Mouse (Mus musculus) heart, postnatal 0 days (tissue): ENCODE measurements at regions not wholly inside any gene's neighbourhood (a gene's known extent, or its start where the extent isn't known, plus 50 kb on each side); places are given as distances from the start of the nearest gene placed in this dataset.
A peak's percentile ranks its signal among the peaks of the same experiment; 100 is the strongest.

ENCODE experiments used
- ATAC-seq: fragments of 200-750 bp; cut with Nextera tagmentation; 2 replicates; pipeline ENCODE4 v1.8.0; 2017; ENCODE audit warnings: low read depth, moderate number of reproducible peaks, moderate library complexity; ENCODE audit not compliant: insufficient read depth
- DNase-seq: peaks from one replicate; pipeline ENCODE4 v3.0.0-alpha.2; 2016; ENCODE audit warnings: low spot score
- H3K27ac ChIP-seq: fragments of 300-500 bp; sonication (generic); 2 replicates; pipeline ENCODE4 v1.5.1; 2014; ENCODE audit warnings: low read depth, mild to moderate bottlenecking
- H3K27me3 ChIP-seq: fragments of 300-500 bp; sonication (generic); 2 replicates; pipeline ENCODE4 v1.6.1; 2014; ENCODE audit warnings: low read length, mixed read lengths; ENCODE audit not compliant: control insufficient read depth, insufficient read depth
- H3K36me3 ChIP-seq: fragments of 300-500 bp; sonication (generic); replicated peaks from 2 replicates; pipeline ENCODE4 v1.6.1; 2014; ENCODE audit warnings: low read length, mixed read lengths; ENCODE audit not compliant: control insufficient read depth, insufficient read depth
- H3K4me1 ChIP-seq: fragments of 300-500 bp; sonication (generic); 2 replicates; pipeline ENCODE4 v1.6.1; 2014; ENCODE audit warnings: antibody characterized with exemption; ENCODE audit not compliant: control insufficient read depth, insufficient read depth
- H3K4me2 ChIP-seq: fragments of 300-500 bp; sonication (generic); 2 replicates; pipeline ENCODE4 v1.6.1; 2014; ENCODE audit warnings: low read depth, mild to moderate bottlenecking, low read length, moderate library complexity
- H3K4me3 ChIP-seq: fragments of 300-500 bp; sonication (generic); 2 replicates; pipeline ENCODE4 v1.5.1; 2014; ENCODE audit warnings: low read depth, low read length
- H3K9ac ChIP-seq: fragments of 300-500 bp; sonication (generic); replicated peaks from 2 replicates; pipeline ENCODE4 v1.6.1; 2014; ENCODE audit warnings: low read depth, low read length, mixed read lengths
- H3K9me3 ChIP-seq: fragments of 300-500 bp; sonication (generic); replicated peaks from 2 replicates; pipeline ENCODE4 v1.6.1; 2016; ENCODE audit warnings: low read length; ENCODE audit not compliant: control insufficient read depth
- CTCF ChIP-seq: IDR thresholded peaks from 2 replicates; pipeline ENCODE4 v1.5.1; 2016; ENCODE audit warnings: antibody characterized with exemption, control low read depth, low read depth
- EP300 ChIP-seq: IDR thresholded peaks from 2 replicates; pipeline ENCODE4 v1.6.1; 2016; ENCODE audit warnings: antibody characterized with exemption, low read depth
- WGBS: fragments of 180-500 bp; shearing (Covaris S2); extraction: QIAGEN DNeasy Blood & Tissue Kit; methylation state at CpG from one replicate; pipeline ENCODE4 v1.1.7; 2014; 5-methylcytosine and 5-hydroxymethylcytosine counted together

- Histone ChIP-seq H3K4me3 (no peak overlapping the region), H3K4me1 (no peaks in the 10 kb centered on the region), H3K27me3 (no peaks in the 10 kb centered on the region), H3K9ac (no peak overlapping the region), H3K27ac (no peak overlapping the region), H3K9me3 (no peaks in the 10 kb centered on the region), H3K4me2 (no peak overlapping the region), H3K36me3 (no peaks in the 10 kb centered on the region)
- 3% methylated on average over 4 of the region's 4 CpGs for WGBS
- ATAC-seq (no peak), DNase-seq (peak; percentile 36)
- TF ChIP-seq EP300 (no peak), CTCF (no peak)
Measured at GRCm38 (mm10) chr7:118001121-118001520, 114.9 kb downstream of the Rps15a start.

GRCm38 (mm10) chr7:117982177-117982576 is 133.8 kb downstream of the Rps15a start:
- Histone ChIP-seq H3K4me1 (no peaks in the 10 kb centered on the region), H3K27ac (no peak overlapping the region), H3K4me2 (no peak overlapping the region), H3K27me3 (no peaks in the 10 kb centered on the region), H3K9me3 (no peaks in the 10 kb centered on the region), H3K9ac (no peak overlapping the region), H3K4me3 (no peak overlapping the region), H3K36me3 (no peaks in the 10 kb centered on the region)
- DNase-seq (no peak), ATAC-seq (no peak)
- no peak for TF ChIP-seq CTCF
- TF ChIP-seq EP300: no peak
- 56% methylated on average over 4 of the region's 4 CpGs for WGBS

GRCm38 (mm10) chr7:117971176-117971575 is 144.8 kb downstream of the Rps15a start:
- Histone ChIP-seq H3K4me2 (no peak overlapping the region), H3K9ac (no peak overlapping the region), H3K27me3 (no peaks in the 10 kb centered on the region), H3K36me3 (no peaks in the 10 kb centered on the region), H3K4me3 (no peak overlapping the region), H3K9me3 (no peaks in the 10 kb centered on the region), H3K4me1 (no peaks in the 10 kb centered on the region), H3K27ac (no peak overlapping the region)
- TF ChIP-seq EP300 (no peak), CTCF (no peak)
- no peak for DNase-seq
- WGBS: 10% methylated on average over 1 of the region's 1 CpGs
- ATAC-seq: no peak

GRCm38 (mm10) chr7:117943435-117943834 is 172.6 kb downstream of the Rps15a start:
- ATAC-seq (no peak), DNase-seq (no peak)
- no peaks in the 10 kb centered on the region for H3K9me3 ChIP-seq
- WGBS: 77% methylated on average over 3 of the region's 3 CpGs
- no peaks in the 10 kb centered on the region for H3K36me3 ChIP-seq
- no peak overlapping the region for H3K27ac ChIP-seq
- H3K4me3 ChIP-seq: no peak overlapping the region
- no peaks in the 10 kb centered on the region for H3K4me1 ChIP-seq
- no peak for TF ChIP-seq CTCF
- TF ChIP-seq EP300: no peak
- H3K9ac ChIP-seq: no peak overlapping the region
- no peak overlapping the region for H3K4me2 ChIP-seq
- no peaks in the 10 kb centered on the region for H3K27me3 ChIP-seq

GRCm38 (mm10) chr7:117939618-117940017 is 176.4 kb downstream of the Rps15a start:
- H3K9ac ChIP-seq: no peak overlapping the region
- no peaks in the 10 kb centered on the region for H3K27me3 ChIP-seq
- TF ChIP-seq EP300 (no peak), CTCF (no peak)
- H3K4me3 ChIP-seq: no peak overlapping the region
- DNase-seq (no peak), ATAC-seq (no peak)
- no peaks in the 10 kb centered on the region for H3K36me3 ChIP-seq
- H3K27ac ChIP-seq: no peak overlapping the region
- H3K4me2 ChIP-seq: no peak overlapping the region
- no peaks in the 10 kb centered on the region for H3K4me1 ChIP-seq
- 71% methylated on average over 7 of the region's 7 CpGs for WGBS
- H3K9me3 ChIP-seq: no peaks in the 10 kb centered on the region

- H3K9ac ChIP-seq: no peak overlapping the region
- no peaks in the 10 kb centered on the region for H3K36me3 ChIP-seq
- TF ChIP-seq EP300: no peak
- no peak for TF ChIP-seq CTCF
- no peak overlapping the region for H3K4me2 ChIP-seq
- no peaks in the 10 kb centered on the region for H3K9me3 ChIP-seq
- 66% methylated on average over 3 of the region's 3 CpGs for WGBS
- no peaks in the 10 kb centered on the region for H3K27me3 ChIP-seq
- DNase-seq (no peak), ATAC-seq (no peak)
- H3K4me3 ChIP-seq: no peak overlapping the region
- H3K27ac ChIP-seq: no peak overlapping the region
- no peaks in the 10 kb centered on the region for H3K4me1 ChIP-seq
Measured at GRCm38 (mm10) chr7:117934908-117935307, 181.1 kb downstream of the Rps15a start.
